Mouse (Mus musculus) cortical plate, adult 2 months (tissue): ENCODE data around the gene Sptbn1.

Experiments
- CTCF ChIP-seq: fragments of 200-500 bp; IDR thresholded peaks from 2 replicates; pipeline ENCODE4 v1.5.1; 2011; ENCODE audit warnings: mild to moderate bottlenecking, control low read depth, low read length; ENCODE audit not compliant: insufficient read depth; ENCODE audit errors: extremely low read depth
- POLR2A ChIP-seq: fragments of 200-500 bp; IDR thresholded peaks from 2 replicates; pipeline ENCODE4 v1.6.1; 2011; ENCODE audit warnings: mild to moderate bottlenecking, low read length, control low read depth; ENCODE audit not compliant: insufficient read depth; ENCODE audit errors: extremely low read depth

DNA sequence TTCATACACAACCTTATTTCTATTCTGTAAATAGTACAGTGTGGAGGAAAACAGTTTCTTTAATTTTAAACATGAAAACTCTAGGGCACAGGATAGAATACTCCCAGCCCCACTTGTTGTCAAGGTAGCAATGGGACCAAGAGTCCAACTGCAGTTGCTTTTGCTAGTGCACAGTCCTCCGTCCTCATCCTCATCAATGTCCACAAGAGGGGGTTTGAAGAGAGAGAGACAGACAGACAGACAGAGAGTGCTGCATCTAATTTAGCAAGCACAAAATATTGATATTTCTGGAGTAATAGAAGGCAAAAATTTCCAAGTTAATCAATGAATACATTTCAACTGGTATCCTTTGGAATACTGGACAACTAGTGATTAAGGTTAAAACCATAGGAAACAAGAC lies 120.1 kb downstream of the Sptbn1 start:
- TF ChIP-seq POLR2A (no peak), CTCF (no peak)
